Mouse (Mus musculus) stomach, embryonic 15.5 days (tissue): ENCODE measurements around the gene Stat5b. TPM values are rescaled to one million over a fixed set of nuclear protein-coding genes. Genes with fewer than 3 reads are reported as not detected.
A peak's percentile ranks its signal among the peaks of the same experiment; 100 is the strongest.

Experiments
- ATAC-seq: fragments of 200-750 bp; cut with Nextera tagmentation; 2 replicates; pipeline ENCODE4 v1.8.0; 2017; ENCODE audit warnings: low read depth, moderate number of reproducible peaks, moderate TSS enrichment; ENCODE audit not compliant: insufficient read depth, low FRiP score
- H3K27ac ChIP-seq: fragments of 300-500 bp; sonication (generic); 2 replicates; pipeline ENCODE4 v1.5.1; 2015; ENCODE audit warnings: mild to moderate bottlenecking, inconsistent platforms
- H3K27me3 ChIP-seq: fragments of 300-500 bp; sonication (generic); replicated peaks from 2 replicates; pipeline ENCODE4 v1.6.1; 2015; ENCODE audit warnings: inconsistent platforms
- H3K36me3 ChIP-seq: fragments of 300-500 bp; sonication (generic); 2 replicates; pipeline ENCODE4 v1.6.1; 2015; ENCODE audit warnings: inconsistent platforms
- H3K4me1 ChIP-seq: fragments of 300-500 bp; sonication (generic); 2 replicates; pipeline ENCODE4 v1.6.1; 2015; ENCODE audit warnings: inconsistent platforms
- H3K4me2 ChIP-seq: fragments of 300-500 bp; sonication (generic); 2 replicates; pipeline ENCODE4 v1.6.1; 2015; ENCODE audit warnings: mild to moderate bottlenecking, inconsistent platforms
- H3K4me3 ChIP-seq: fragments of 300-500 bp; sonication (generic); replicated peaks from 2 replicates; pipeline ENCODE4 v1.5.1; 2015; ENCODE audit warnings: inconsistent platforms
- H3K9ac ChIP-seq: fragments of 300-500 bp; sonication (generic); 2 replicates; pipeline ENCODE4 v1.6.1; 2015; ENCODE audit warnings: inconsistent platforms
- H3K9me3 ChIP-seq: fragments of 300-500 bp; sonication (generic); 2 replicates; pipeline ENCODE4 v1.6.1; 2016; ENCODE audit warnings: inconsistent platforms
- WGBS: fragments of 180-500 bp; shearing (Covaris S2); methylation state at CpG from one replicate; pipeline ENCODE4 v1.1.7; 2015; 5-methylcytosine and 5-hydroxymethylcytosine counted together
- polyA plus RNA-seq: library from polyadenylated mRNA; unstranded; fragments of >200 nt; fragmentation: Nextera tagmentation; extraction: Ambion mirVana; gene quantifications from 2 replicates; pipeline ENCODE4 v1.2.1, GENCODE M21; 2015

Gene Stat5b
- polyA plus RNA-seq, 1 experiment from 2014 or later, result 27.5 TPM

GRCm38 (mm10) chr11:100774261-100774660 lies 76.3 kb downstream of the Stat5b start:
- H3K27me3 ChIP-seq, result no peaks in the 10 kb centered on the region
- WGBS, result 81% methylated on average over 4 of the region's 4 CpGs
- no peaks in the 10 kb centered on the region for H3K9me3 ChIP-seq
- 0 out of 2 replicates have a peak, but pooled peaks cover 3% of the 10 kb centered on the region for H3K36me3 ChIP-seq
- H3K9ac ChIP-seq, result no peak overlapping the region
- H3K27ac ChIP-seq, result no peak overlapping the region
- H3K4me1 ChIP-seq, result peaks cover 5% of the 10 kb centered on the region; the same call in 1 of the 2 replicates
- H3K4me3 ChIP-seq, result no peak overlapping the region
- no peak overlapping the region for H3K4me2 ChIP-seq
- no peak for ATAC-seq

GRCm38 (mm10) chr11:100770646-100771408 lies 79.7 kb downstream of the Stat5b start, which contains the start of gene Ghdc:
Gene Ghdc (minus strand): TSS chr11:100770957.
- H3K27me3 ChIP-seq, result no peaks in the 10 kb centered on the region
- H3K4me3 ChIP-seq, result peak within 1 kb of the TSS; percentile 69
- peak within 1 kb of the TSS; percentile 65; the same call in 1 of the 2 replicates for H3K27ac ChIP-seq
- WGBS, result 16% methylated on average over 17 of the region's 17 CpGs
- peak; percentile 64 for ATAC-seq
- no peaks in the 10 kb centered on the region for H3K36me3 ChIP-seq
- peak within 1 kb of the TSS; percentile 58 for H3K9ac ChIP-seq
- H3K4me1 ChIP-seq, result peaks cover 5% of the 10 kb centered on the region; the same call in 1 of the 2 replicates
- peak within 1 kb of the TSS; percentile 59 for H3K4me2 ChIP-seq
- no peaks in the 10 kb centered on the region for H3K9me3 ChIP-seq

GRCm38 (mm10) chr11:100769980-100770379 lies 80.5 kb downstream of the Stat5b start:
- Histone ChIP-seq H3K4me1 (peaks cover 5% of the 10 kb centered on the region; the same call in 1 of the 2 replicates), H3K27ac (no peak overlapping the region), H3K9ac (peak overlapping the region; percentile 58; the same call in 1 of the 2 replicates), H3K9me3 (no peaks in the 10 kb centered on the region), H3K27me3 (no peaks in the 10 kb centered on the region), H3K4me2 (peak overlapping the region; percentile 59), H3K36me3 (no peaks in the 10 kb centered on the region), H3K4me3 (peak overlapping the region; percentile 69)
- no peak for ATAC-seq
- 54% methylated on average over 6 of the region's 6 CpGs for WGBS

GRCm38 (mm10) chr11:100767871-100768270 lies 82.7 kb downstream of the Stat5b start:
- 82% methylated on average over 5 of the region's 5 CpGs for WGBS
- no peaks in the 10 kb centered on the region for H3K9me3 ChIP-seq
- H3K36me3 ChIP-seq, result no peaks in the 10 kb centered on the region
- H3K27me3 ChIP-seq, result no peaks in the 10 kb centered on the region
- no peak overlapping the region for H3K4me2 ChIP-seq
- H3K4me1 ChIP-seq, result peaks cover 5% of the 10 kb centered on the region; the same call in 1 of the 2 replicates
- ATAC-seq, result no peak
- no peak overlapping the region for H3K9ac ChIP-seq
- H3K4me3 ChIP-seq, result no peak overlapping the region
- no peak overlapping the region for H3K27ac ChIP-seq

- H3K4me3 ChIP-seq, result no peak overlapping the region
- no peaks in the 10 kb centered on the region for H3K9me3 ChIP-seq
- no peak for ATAC-seq
- 82% methylated on average over 9 of the region's 9 CpGs for WGBS
- no peak overlapping the region for H3K9ac ChIP-seq
- no peaks in the 10 kb centered on the region for H3K36me3 ChIP-seq
- no peak overlapping the region for H3K27ac ChIP-seq
- H3K4me1 ChIP-seq, result peaks cover 5% of the 10 kb centered on the region; the same call in 1 of the 2 replicates
- no peaks in the 10 kb centered on the region; the same call in 1 of the 2 replicates for H3K27me3 ChIP-seq
- H3K4me2 ChIP-seq, result no peak overlapping the region
These were observed 83.8 kb downstream of the Stat5b start for GRCm38 (mm10) chr11:100766726-100767125.

- peaks cover 18% of the 10 kb centered on the region for H3K27me3 ChIP-seq
- no peak within 1 kb of the TSS for H3K27ac ChIP-seq
- H3K4me2 ChIP-seq, result peak within 1 kb of the TSS; percentile 78
- peak within 1 kb of the TSS; percentile 46 for H3K4me3 ChIP-seq
- peaks cover 10% of the 10 kb centered on the region for H3K4me1 ChIP-seq
- H3K36me3 ChIP-seq, result no peaks in the 10 kb centered on the region
- no peak for ATAC-seq
- WGBS, result 83% methylated on average over 7 of the region's 7 CpGs
- no peaks in the 10 kb centered on the region for H3K9me3 ChIP-seq
- H3K9ac ChIP-seq, result no peak within 1 kb of the TSS; the same call in 1 of the 2 replicates
These were observed 87.7 kb downstream of the Stat5b start, which contains the start of gene Hcrt for GRCm38 (mm10) chr11:100762831-100763230. Gene Hcrt (minus strand): TSS chr11:100762931.

GRCm38 (mm10) chr11:100761547-100762045 lies 88.9 kb downstream of the Stat5b start:
- Histone ChIP-seq H3K9ac (no peak overlapping the region; the same call in 1 of the 2 replicates), H3K36me3 (no peaks in the 10 kb centered on the region), H3K4me3 (peak overlapping the region; percentile 46), H3K9me3 (no peaks in the 10 kb centered on the region), H3K4me1 (peaks cover 10% of the 10 kb centered on the region), H3K27ac (no peak overlapping the region), H3K4me2 (peak overlapping the region; percentile 78), H3K27me3 (peaks cover 23% of the 10 kb centered on the region)
- WGBS, result under 1% methylated on average over 27 of the region's 27 CpGs
- ATAC-seq, result peak; percentile 57; the same call in 1 of the 2 replicates

GRCm38 (mm10) chr11:100759611-100760233 lies 90.8 kb downstream of the Stat5b start, which contains the start of gene Kcnh4:
Gene Kcnh4 (minus strand): TSS chr11:100759942.
- Histone ChIP-seq H3K4me2 (peak within 1 kb of the TSS; percentile 67), H3K4me1 (peaks cover 10% of the 10 kb centered on the region), H3K4me3 (peak within 1 kb of the TSS; percentile 32), H3K27ac (no peak within 1 kb of the TSS), H3K9me3 (no peaks in the 10 kb centered on the region), H3K27me3 (peaks cover 23% of the 10 kb centered on the region), H3K9ac (no peak within 1 kb of the TSS), H3K36me3 (no peaks in the 10 kb centered on the region)
- ATAC-seq, result no peak
- WGBS, result 1% methylated on average over 36 of the region's 51 CpGs

- H3K27me3 ChIP-seq, result peaks cover 23% of the 10 kb centered on the region
- H3K4me3 ChIP-seq, result peak overlapping the region; percentile 32
- H3K4me2 ChIP-seq, result peak overlapping the region; percentile 67
- no peak overlapping the region for H3K9ac ChIP-seq
- 2% methylated on average over 34 of the region's 35 CpGs for WGBS
- no peak overlapping the region for H3K27ac ChIP-seq
- H3K36me3 ChIP-seq, result no peaks in the 10 kb centered on the region
- H3K4me1 ChIP-seq, result peaks cover 10% of the 10 kb centered on the region
- ATAC-seq, result no peak
- no peaks in the 10 kb centered on the region for H3K9me3 ChIP-seq
These were observed 91.6 kb downstream of the Stat5b start for GRCm38 (mm10) chr11:100758707-100759610.

GRCm38 (mm10) chr11:100757566-100757965 lies 93.0 kb downstream of the Stat5b start:
- Histone ChIP-seq H3K9me3 (no peaks in the 10 kb centered on the region), H3K4me1 (peaks cover 10% of the 10 kb centered on the region), H3K27me3 (peaks cover 23% of the 10 kb centered on the region), H3K36me3 (no peaks in the 10 kb centered on the region), H3K4me2 (no peak overlapping the region), H3K4me3 (no peak overlapping the region), H3K9ac (no peak overlapping the region), H3K27ac (no peak overlapping the region)
- 82% methylated on average over 12 of the region's 12 CpGs for WGBS
- ATAC-seq, result no peak

- Histone ChIP-seq H3K27ac (no peak overlapping the region), H3K36me3 (no peaks in the 10 kb centered on the region), H3K9me3 (no peaks in the 10 kb centered on the region), H3K4me1 (peaks cover 10% of the 10 kb centered on the region), H3K27me3 (peaks cover 23% of the 10 kb centered on the region), H3K9ac (no peak overlapping the region), H3K4me3 (no peak overlapping the region), H3K4me2 (no peak overlapping the region)
- ATAC-seq, result no peak
- WGBS, result 55% methylated on average over 6 of the region's 6 CpGs
These were observed 94.0 kb downstream of the Stat5b start for GRCm38 (mm10) chr11:100756476-100756875.
